Mouse (Mus musculus): ENCODE measurements at regions not wholly inside any gene's neighbourhood (a gene's known extent, or its start where the extent isn't known, plus 50 kb on each side); places are given as distances from the start of the nearest gene placed in this dataset.

- Histone ChIP-seq H3K36me3 (ENCODE audit: control insufficient read depth, insufficient read depth, low read length) (no peaks in the 10 kb centered on the region), H3K27ac (replicated peaks; ENCODE audit: low read depth, low read length) (no peak overlapping the region), H3K9ac (ENCODE audit: low read depth, low read length, severe bottlenecking) (no peak overlapping the region), H3K4me2 (replicated peaks; ENCODE audit: low read depth, low read length, severe bottlenecking) (no peak overlapping the region), H3K4me3 (replicated peaks; ENCODE audit: low read length) (no peak overlapping the region), H3K27me3 (ENCODE audit: control insufficient read depth, insufficient read depth, low read length) (no peaks in the 10 kb centered on the region), H3K9me3 (ENCODE audit: control insufficient read depth, low read length) (no peaks in the 10 kb centered on the region), H3K4me1 (ENCODE audit: control insufficient read depth, insufficient read depth, low read length) (no peaks in the 10 kb centered on the region)
- WGBS = 89% methylated on average over 2 of the region's 2 CpGs
- no peak for TF ChIP-seq POLR2A (IDR thresholded peaks at IDR 0.05; ENCODE audit: borderline replicate concordance, extremely low read depth, insufficient read depth, insufficient read length)
- DNase-seq (ENCODE audit: low spot score) = no peak
- ATAC-seq (ENCODE audit: low FRiP score, low read depth) = no peak
Observed at GRCm38 (mm10) chr1:23676301-23676700, 85.3 kb upstream of the B3gat2 start.

- WGBS = 79% methylated on average over 7 of the region's 7 CpGs
- no peak for TF ChIP-seq POLR2A (IDR thresholded peaks at IDR 0.05; ENCODE audit: borderline replicate concordance, extremely low read depth, insufficient read depth, insufficient read length)
Observed at GRCm38 (mm10) chr1:23689398-23689797, 72.2 kb upstream of the B3gat2 start.

GRCm38 (mm10) chr1:23705489-23705888 lies 56.1 kb upstream of the B3gat2 start:
- no peaks in the 10 kb centered on the region for H3K9me3 ChIP-seq (ENCODE audit: control insufficient read depth, low read length)
- 27% methylated on average over 6 of the region's 6 CpGs for WGBS
- no peak for TF ChIP-seq POLR2A (IDR thresholded peaks at IDR 0.05; ENCODE audit: borderline replicate concordance, extremely low read depth, insufficient read depth, insufficient read length)
- H3K4me1 ChIP-seq (ENCODE audit: control insufficient read depth, insufficient read depth, low read length) = no peaks in the 10 kb centered on the region
- H3K4me3 ChIP-seq (replicated peaks; ENCODE audit: low read length) = no peak overlapping the region
- DNase-seq (ENCODE audit: low spot score) (no peak), ATAC-seq (ENCODE audit: low FRiP score, low read depth) (no peak)
- no peak overlapping the region for H3K27ac ChIP-seq (replicated peaks; ENCODE audit: low read depth, low read length)
- H3K4me2 ChIP-seq (replicated peaks; ENCODE audit: low read depth, low read length, severe bottlenecking) = no peak overlapping the region
- H3K9ac ChIP-seq (ENCODE audit: low read depth, low read length, severe bottlenecking) = no peak overlapping the region
- H3K27me3 ChIP-seq (ENCODE audit: control insufficient read depth, insufficient read depth, low read length) = no peaks in the 10 kb centered on the region
- no peaks in the 10 kb centered on the region for H3K36me3 ChIP-seq (ENCODE audit: control insufficient read depth, insufficient read depth, low read length)

More at GRCm38 (mm10) chr1:23689398-23689797, 72.2 kb upstream of the B3gat2 start:
- Histone ChIP-seq H3K9ac (ENCODE audit: low read depth, low read length, severe bottlenecking) (no peak overlapping the region), H3K4me2 (replicated peaks; ENCODE audit: low read depth, low read length, severe bottlenecking) (no peak overlapping the region), H3K36me3 (ENCODE audit: control insufficient read depth, insufficient read depth, low read length) (no peaks in the 10 kb centered on the region), H3K4me3 (replicated peaks; ENCODE audit: low read length) (no peak overlapping the region), H3K27me3 (ENCODE audit: control insufficient read depth, insufficient read depth, low read length) (no peaks in the 10 kb centered on the region), H3K9me3 (ENCODE audit: control insufficient read depth, low read length) (no peaks in the 10 kb centered on the region), H3K4me1 (ENCODE audit: control insufficient read depth, insufficient read depth, low read length) (no peaks in the 10 kb centered on the region), H3K27ac (replicated peaks; ENCODE audit: low read depth, low read length) (no peak overlapping the region)
- DNase-seq (ENCODE audit: low spot score) = no peak
- ATAC-seq (ENCODE audit: low FRiP score, low read depth) = no peak

GRCm38 (mm10) chr1:23706450-23706849 lies 55.1 kb upstream of the B3gat2 start:
- H3K9ac ChIP-seq (ENCODE audit: low read depth, low read length, severe bottlenecking) = no peak overlapping the region
- H3K27ac ChIP-seq (replicated peaks; ENCODE audit: low read depth, low read length) = no peak overlapping the region
- H3K4me3 ChIP-seq (replicated peaks; ENCODE audit: low read length) = no peak overlapping the region
- H3K9me3 ChIP-seq (ENCODE audit: control insufficient read depth, low read length) = no peaks in the 10 kb centered on the region
- no peaks in the 10 kb centered on the region for H3K4me1 ChIP-seq (ENCODE audit: control insufficient read depth, insufficient read depth, low read length)
- DNase-seq (ENCODE audit: low spot score) (no peak), ATAC-seq (ENCODE audit: low FRiP score, low read depth) (no peak)
- no peaks in the 10 kb centered on the region for H3K36me3 ChIP-seq (ENCODE audit: control insufficient read depth, insufficient read depth, low read length)
- H3K27me3 ChIP-seq (ENCODE audit: control insufficient read depth, insufficient read depth, low read length) = no peaks in the 10 kb centered on the region
- 54% methylated on average over 4 of the region's 4 CpGs for WGBS
- no peak overlapping the region for H3K4me2 ChIP-seq (replicated peaks; ENCODE audit: low read depth, low read length, severe bottlenecking)
- no peak for TF ChIP-seq POLR2A (IDR thresholded peaks at IDR 0.05; ENCODE audit: borderline replicate concordance, extremely low read depth, insufficient read depth, insufficient read length)
